Comparison of ENCODE assay signal across 8 mouse cellular contexts in genomic region chr17:25773549-25774120, GRCm38 (mm10). TPM values are rescaled to one million over a fixed set of nuclear protein-coding genes. Genes with fewer than 3 reads are reported as not detected.
DNase-seq lines count a peak whose midpoint lies in the region; ATAC-seq and TF ChIP-seq lines count a peak whose summit lies in the region.

Gene Narfl, plus strand, starts transcription at chr17:25773776.

- peak; percentile 89; the same call in 1 of the 2 replicates for ATAC-seq in cerebellum, adult (ENCODE audit: insufficient number of reproducible peaks, low FRiP score, low TSS enrichment)
- ATAC-seq in forebrain, embryonic 13.5 days = peak; percentile 90
- peak; percentile 97 for ATAC-seq in liver, postnatal 0 days
- peak; percentile 86 for ATAC-seq in neural tube, embryonic 14.5 days (ENCODE audit: low read depth)

- no peaks in the 10 kb centered on the region for H3K9me3 ChIP-seq in ES-Bruce4 (replicated peaks; ENCODE audit: control insufficient read depth, insufficient read depth, low read length, poor library complexity, severe bottlenecking)
- no peaks in the 10 kb centered on the region for H3K9me3 ChIP-seq in forebrain, embryonic 13.5 days (replicated peaks)
- H3K9me3 ChIP-seq in liver, postnatal 0 days (ENCODE audit: low read length) = no peaks in the 10 kb centered on the region
- H3K9me3 ChIP-seq in neural tube, embryonic 14.5 days (ENCODE audit: control insufficient read depth, low read length) = no peaks in the 10 kb centered on the region

- no peaks in the 10 kb centered on the region for H3K4me1 ChIP-seq in ES-Bruce4 (ENCODE audit: control insufficient read depth, insufficient read depth, low read length)
- H3K4me1 ChIP-seq in forebrain, embryonic 13.5 days = peaks cover 12% of the 10 kb centered on the region
- H3K4me1 ChIP-seq in liver, postnatal 0 days (ENCODE audit: insufficient read depth) = peaks cover 7% of the 10 kb centered on the region; the same call in 1 of the 2 replicates
- peaks cover 5% of the 10 kb centered on the region; the same call in 1 of the 2 replicates for H3K4me1 ChIP-seq in neural tube, embryonic 14.5 days (ENCODE audit: control insufficient read depth, insufficient read depth, low read length)

- H3K27me3 ChIP-seq in ES-Bruce4 (ENCODE audit: control insufficient read depth, insufficient read depth, low read length, poor library complexity, severe bottlenecking) = no peaks in the 10 kb centered on the region
- H3K27me3 ChIP-seq in forebrain, embryonic 13.5 days = 0 out of 2 replicates have a peak, but pooled peaks cover 4% of the 10 kb centered on the region
- no peaks in the 10 kb centered on the region for H3K27me3 ChIP-seq in liver, postnatal 0 days (ENCODE audit: insufficient read depth, low read length)
- no peaks in the 10 kb centered on the region for H3K27me3 ChIP-seq in neural tube, embryonic 14.5 days (ENCODE audit: control insufficient read depth, insufficient read depth, low read length)

- TF ChIP-seq CTCF in ES-Bruce4 (IDR thresholded peaks at IDR 0.05; ENCODE audit: low read depth, low read length) = peak; percentile 95
- TF ChIP-seq CTCF in liver, postnatal 0 days (IDR thresholded peaks at IDR 0.05; ENCODE audit: low read depth) = peak; percentile 100

- DNase-seq in heart, postnatal 10 days = peak; percentile 98 to 99
- peak; percentile 93 for DNase-seq in large intestine, adult 2 months (ENCODE audit: low read depth, low spot score)
- peak; percentile 98 for DNase-seq in liver, postnatal 0 days
- peak; percentile 99 for DNase-seq in testis, postnatal 10 days (ENCODE audit: low spot score)

- peak within 1 kb of the TSS; percentile 93 for H3K4me2 ChIP-seq in forebrain, embryonic 13.5 days
- H3K4me2 ChIP-seq in liver, postnatal 0 days (ENCODE audit: low read depth, low read length) = peak within 1 kb of the TSS; percentile 86
- peak within 1 kb of the TSS; percentile 54 for H3K4me2 ChIP-seq in neural tube, embryonic 14.5 days (ENCODE audit: low read depth, low read length)

- peak within 1 kb of the TSS; percentile 21 for H3K9ac ChIP-seq in ES-Bruce4 (ENCODE audit: low read depth, poor library complexity, severe bottlenecking)
- peak within 1 kb of the TSS; percentile 84 for H3K9ac ChIP-seq in forebrain, embryonic 13.5 days
- H3K9ac ChIP-seq in liver, postnatal 0 days (replicated peaks) = peak within 1 kb of the TSS; percentile 95
- H3K9ac ChIP-seq in neural tube, embryonic 14.5 days (replicated peaks; ENCODE audit: low read depth, low read length) = peak within 1 kb of the TSS; percentile 77

- H3K4me3 ChIP-seq in ES-Bruce4 (ENCODE audit: low read depth, low read length) = peak within 1 kb of the TSS; percentile 64
- H3K4me3 ChIP-seq in forebrain, embryonic 13.5 days = peak within 1 kb of the TSS; percentile 73
- peak within 1 kb of the TSS; percentile 84 for H3K4me3 ChIP-seq in liver, postnatal 0 days (ENCODE audit: low read depth, low read length)
- peak within 1 kb of the TSS; percentile 61 for H3K4me3 ChIP-seq in neural tube, embryonic 14.5 days (ENCODE audit: low read depth, low read length)

- intact Hi-C loops in heart, postnatal 10 days (cut with DNase I) = loop anchor here (1.0 kb wide), 1 partner anchor 28 kb away; no protein-coding TSS in a partner anchor

- WGBS in forebrain, embryonic 13.5 days = under 1% methylated on average over 37 of the region's 37 CpGs
- WGBS in large intestine, adult 2 months = under 1% methylated on average over 37 of the region's 37 CpGs
- under 1% methylated on average over 37 of the region's 37 CpGs for WGBS in liver, postnatal 0 days (ENCODE audit: insufficient replicate concordance)
- under 1% methylated on average over 37 of the region's 37 CpGs for WGBS in neural tube, embryonic 14.5 days

- no peak for TF ChIP-seq POLR2A in ES-Bruce4 (IDR thresholded peaks at IDR 0.05; ENCODE audit: insufficient read depth, low read length)

- no peak for TF ChIP-seq EP300 in ES-Bruce4 (IDR thresholded peaks at IDR 0.05; ENCODE audit: insufficient read depth, low read depth, low read length)
- no peak for TF ChIP-seq EP300 in liver, postnatal 0 days (IDR thresholded peaks at IDR 0.05; ENCODE audit: low read depth)

- peak within 1 kb of the TSS; percentile 45 for H3K27ac ChIP-seq in ES-Bruce4 (ENCODE audit: insufficient read depth, low read length)
- no peak within 1 kb of the TSS for H3K27ac ChIP-seq in forebrain, embryonic 13.5 days
- H3K27ac ChIP-seq in liver, postnatal 0 days (ENCODE audit: low read depth) = peak within 1 kb of the TSS; percentile 55; the same call in 1 of the 2 replicates
- no peak within 1 kb of the TSS for H3K27ac ChIP-seq in neural tube, embryonic 14.5 days (ENCODE audit: low read depth, low read length)

- H3K36me3 ChIP-seq in ES-Bruce4 (ENCODE audit: control insufficient read depth, insufficient read depth, low read length, poor library complexity, severe bottlenecking) = no peaks in the 10 kb centered on the region
- H3K36me3 ChIP-seq in forebrain, embryonic 13.5 days (ENCODE audit: poor library complexity, severe bottlenecking) = peaks cover 12% of the 10 kb centered on the region; the same call in 1 of the 2 replicates
- peaks cover 17% of the 10 kb centered on the region; the same call in 1 of the 2 replicates for H3K36me3 ChIP-seq in liver, postnatal 0 days (replicated peaks; ENCODE audit: insufficient read depth, low read length)
- no peaks in the 10 kb centered on the region for H3K36me3 ChIP-seq in neural tube, embryonic 14.5 days (ENCODE audit: control insufficient read depth, insufficient read depth, low read length)

RNA-seq across cellular contexts. Expression of gene Narfl, which starts in this region (rescaled TPM):
- 18.8 and 21.3 TPM in 2 replicates for polyA plus RNA-seq in ES-Bruce4 (2011; ENCODE audit: insufficient read depth, insufficient read length, low read depth, missing spikeins)
- 26.4 and 27.3 TPM in 2 replicates for polyA plus RNA-seq in forebrain, embryonic 13.5 days (2015; fragmentation: Nextera tagmentation; extraction: Ambion mirVana)
- total RNA-seq in heart, postnatal 10 days (2021) = 10 to 100 TPM; 43.2 to 49.3 TPM
- polyA plus RNA-seq in large intestine, adult 2 months (2012; rRNA removed) = 19.6 and 30.2 TPM in 2 replicates
- polyA plus RNA-seq in liver, postnatal 0 days (2015; fragmentation: Nextera tagmentation; extraction: Ambion mirVana) = 12.8 and 15.3 TPM in 2 replicates
- polyA plus RNA-seq in neural tube, embryonic 14.5 days (2014; fragmentation: Nextera tagmentation; extraction: Ambion mirVana) = 25.4 and 25.9 TPM in 2 replicates

Comparison
In these comparisons a context has a peak if more than half of its experiments do, and no peak if none do; other contexts are left out.
1. H3K27ac ChIP-seq: peak in ES-Bruce4 (single experiment) and liver, postnatal 0 days (single experiment); none in forebrain, embryonic 13.5 days (single experiment) and neural tube, embryonic 14.5 days (single experiment).
2. H3K9ac ChIP-seq: peak in every context shown above with its lines; median percentile 95 in liver, postnatal 0 days; 84 in forebrain, embryonic 13.5 days; 77 in neural tube, embryonic 14.5 days; 21 in ES-Bruce4.
3. Peak in every context shown above with its lines, with median percentiles within 50 percentile points of each other: H3K4me3 ChIP-seq, ATAC-seq, H3K4me2 ChIP-seq and DNase-seq.